Mouse (Mus musculus) liver, postnatal 0 days (tissue): ENCODE results near the gene Cacnb4.

Source experiments
- CTCF ChIP-seq: sonication (generic); IDR thresholded peaks from 2 replicates; pipeline ENCODE4 v1.5.1; 2016; ENCODE audit warnings: antibody characterized with exemption, low read depth
- EP300 ChIP-seq: IDR thresholded peaks from 2 replicates; pipeline ENCODE4 v1.6.1; 2016; ENCODE audit warnings: antibody characterized with exemption, low read depth, mild to moderate bottlenecking

- TF ChIP-seq CTCF (no peak), EP300 (no peak)
These were observed 183.8 kb downstream of the Cacnb4 start for GRCm38 (mm10) chr2:52492867-52493266.
